Mouse (Mus musculus): ENCODE measurements around the gene Amfr. TPM values are rescaled to one million over a fixed set of nuclear protein-coding genes. Genes with fewer than 3 reads are reported as not detected.
A peak's percentile ranks its signal among the peaks of the same experiment; 100 is the strongest.

Amfr gene
- polyA plus RNA-seq, 1 experiment from 2014 or later, result 49.4 TPM

GRCm38 (mm10) chr8:94013026-94013612, 477 bp upstream of the Amfr start:
- Histone ChIP-seq H3K4me1 (replicated peaks) (peaks cover 34% of the 10 kb centered on the region), H3K36me3 (no peaks in the 10 kb centered on the region), H3K27me3 (no peaks in the 10 kb centered on the region), H3K9me3 (replicated peaks) (no peaks in the 10 kb centered on the region), H3K9ac (peak overlapping the region; percentile 97), H3K4me3 (peak overlapping the region; percentile 79), H3K4me2 (peak overlapping the region; percentile 89), H3K27ac (peak overlapping the region; percentile 94)
- no peak for ATAC-seq (replicated peaks; ENCODE audit: insufficient number of reproducible peaks, insufficient read depth, low FRiP score, low read depth)
- WGBS, result 19% methylated on average over 7 of the region's 7 CpGs

GRCm38 (mm10) chr8:94011076-94012012, 1.3 kb downstream of the Amfr start:
- H3K4me2 ChIP-seq, result peak overlapping the region; percentile 89
- peak overlapping the region; percentile 94 for H3K27ac ChIP-seq
- no peak for ATAC-seq (replicated peaks; ENCODE audit: insufficient number of reproducible peaks, insufficient read depth, low FRiP score, low read depth)
- H3K4me1 ChIP-seq (replicated peaks), result peaks cover 34% of the 10 kb centered on the region
- H3K9me3 ChIP-seq (replicated peaks), result no peaks in the 10 kb centered on the region
- H3K36me3 ChIP-seq, result no peaks in the 10 kb centered on the region
- no peaks in the 10 kb centered on the region for H3K27me3 ChIP-seq
- H3K9ac ChIP-seq, result peak overlapping the region; percentile 97
- 4% methylated on average over 48 of the region's 48 CpGs for WGBS
- peak overlapping the region; percentile 79 for H3K4me3 ChIP-seq

- H3K36me3 ChIP-seq, result no peaks in the 10 kb centered on the region
- peak overlapping the region; percentile 89; the same call in 1 of the 2 replicates for H3K4me2 ChIP-seq
- H3K9me3 ChIP-seq (replicated peaks), result no peaks in the 10 kb centered on the region
- no peak overlapping the region for H3K9ac ChIP-seq
- 67% methylated on average over 2 of the region's 2 CpGs for WGBS
- H3K27me3 ChIP-seq, result no peaks in the 10 kb centered on the region
- H3K4me1 ChIP-seq (replicated peaks), result peaks cover 34% of the 10 kb centered on the region
- no peak for ATAC-seq (replicated peaks; ENCODE audit: insufficient number of reproducible peaks, insufficient read depth, low FRiP score, low read depth)
- no peak overlapping the region for H3K4me3 ChIP-seq
- no peak overlapping the region for H3K27ac ChIP-seq
Measured at GRCm38 (mm10) chr8:94010101-94010705, 2.4 kb downstream of the Amfr start.

GRCm38 (mm10) chr8:94009243-94009845, 3.3 kb downstream of the Amfr start:
- no peak for ATAC-seq (replicated peaks; ENCODE audit: insufficient number of reproducible peaks, insufficient read depth, low FRiP score, low read depth)
- no peak overlapping the region for H3K4me3 ChIP-seq
- no peak overlapping the region for H3K9ac ChIP-seq
- H3K4me2 ChIP-seq, result peak overlapping the region; percentile 3; the same call in 1 of the 2 replicates
- H3K27me3 ChIP-seq, result no peaks in the 10 kb centered on the region
- H3K4me1 ChIP-seq (replicated peaks), result peaks cover 34% of the 10 kb centered on the region
- no peak overlapping the region; the same call in 1 of the 2 replicates for H3K27ac ChIP-seq
- no peaks in the 10 kb centered on the region for H3K9me3 ChIP-seq (replicated peaks)
- WGBS, result 48% methylated on average over 15 of the region's 15 CpGs
- peaks cover 7% of the 10 kb centered on the region; the same call in 1 of the 2 replicates for H3K36me3 ChIP-seq

GRCm38 (mm10) chr8:94004139-94004538, 8.5 kb downstream of the Amfr start:
- Histone ChIP-seq H3K27ac (no peak overlapping the region), H3K9ac (no peak overlapping the region), H3K27me3 (no peaks in the 10 kb centered on the region), H3K4me2 (no peak overlapping the region), H3K4me3 (no peak overlapping the region), H3K36me3 (peaks cover 44% of the 10 kb centered on the region), H3K4me1 (replicated peaks) (peaks cover 7% of the 10 kb centered on the region), H3K9me3 (replicated peaks) (no peaks in the 10 kb centered on the region)
- no peak for ATAC-seq (replicated peaks; ENCODE audit: insufficient number of reproducible peaks, insufficient read depth, low FRiP score, low read depth)
- 86% methylated on average over 9 of the region's 9 CpGs for WGBS

GRCm38 (mm10) chr8:93998961-93999360, 13.7 kb downstream of the Amfr start:
- Histone ChIP-seq H3K9ac (no peak overlapping the region), H3K4me2 (no peak overlapping the region), H3K27me3 (no peaks in the 10 kb centered on the region), H3K4me1 (replicated peaks) (no peaks in the 10 kb centered on the region), H3K9me3 (replicated peaks) (no peaks in the 10 kb centered on the region), H3K27ac (no peak overlapping the region), H3K4me3 (no peak overlapping the region), H3K36me3 (peaks cover 58% of the 10 kb centered on the region)
- no peak for ATAC-seq (replicated peaks; ENCODE audit: insufficient number of reproducible peaks, insufficient read depth, low FRiP score, low read depth)
- 86% methylated on average over 2 of the region's 2 CpGs for WGBS

- H3K27ac ChIP-seq, result no peak overlapping the region
- WGBS, result 97% methylated on average over 4 of the region's 4 CpGs
- no peaks in the 10 kb centered on the region for H3K27me3 ChIP-seq
- ATAC-seq (replicated peaks; ENCODE audit: insufficient number of reproducible peaks, insufficient read depth, low FRiP score, low read depth), result no peak
- H3K4me1 ChIP-seq (replicated peaks), result no peaks in the 10 kb centered on the region
- 0 out of 2 replicates have a peak, but pooled peaks cover 6% of the 10 kb centered on the region for H3K9me3 ChIP-seq (replicated peaks)
- H3K9ac ChIP-seq, result no peak overlapping the region
- no peak overlapping the region for H3K4me2 ChIP-seq
- H3K4me3 ChIP-seq, result no peak overlapping the region
- H3K36me3 ChIP-seq, result peaks cover 57% of the 10 kb centered on the region
Measured at GRCm38 (mm10) chr8:93989739-93990138, 22.9 kb downstream of the Amfr start.

GRCm38 (mm10) chr8:93984731-93985130, 27.9 kb downstream of the Amfr start:
- ATAC-seq (replicated peaks; ENCODE audit: insufficient number of reproducible peaks, insufficient read depth, low FRiP score, low read depth), result no peak
- H3K36me3 ChIP-seq, result peaks cover 85% of the 10 kb centered on the region
- no peak overlapping the region for H3K9ac ChIP-seq
- no peaks in the 10 kb centered on the region for H3K27me3 ChIP-seq
- H3K9me3 ChIP-seq (replicated peaks), result no peaks in the 10 kb centered on the region
- H3K4me3 ChIP-seq, result no peak overlapping the region
- H3K4me1 ChIP-seq (replicated peaks), result no peaks in the 10 kb centered on the region; the same call in 1 of the 2 replicates
- 88% methylated on average over 3 of the region's 3 CpGs for WGBS
- H3K27ac ChIP-seq, result no peak overlapping the region
- H3K4me2 ChIP-seq, result no peak overlapping the region

GRCm38 (mm10) chr8:93983827-93984226, 28.8 kb downstream of the Amfr start:
- no peak overlapping the region for H3K27ac ChIP-seq
- no peak overlapping the region for H3K9ac ChIP-seq
- no peaks in the 10 kb centered on the region; the same call in 1 of the 2 replicates for H3K4me1 ChIP-seq (replicated peaks)
- H3K4me2 ChIP-seq, result no peak overlapping the region
- no peaks in the 10 kb centered on the region for H3K9me3 ChIP-seq (replicated peaks)
- ATAC-seq (replicated peaks; ENCODE audit: insufficient number of reproducible peaks, insufficient read depth, low FRiP score, low read depth), result no peak
- no peaks in the 10 kb centered on the region for H3K27me3 ChIP-seq
- no peak overlapping the region for H3K4me3 ChIP-seq
- peaks cover 82% of the 10 kb centered on the region for H3K36me3 ChIP-seq
- 64% methylated on average over 3 of the region's 3 CpGs for WGBS

GRCm38 (mm10) chr8:93981679-93982215, 30.9 kb downstream of the Amfr start:
- H3K9ac ChIP-seq, result no peak overlapping the region
- WGBS, result 88% methylated on average over 5 of the region's 5 CpGs
- ATAC-seq (replicated peaks; ENCODE audit: insufficient number of reproducible peaks, insufficient read depth, low FRiP score, low read depth), result no peak
- H3K4me2 ChIP-seq, result no peak overlapping the region
- H3K36me3 ChIP-seq, result peaks cover 85% of the 10 kb centered on the region
- H3K27me3 ChIP-seq, result no peaks in the 10 kb centered on the region
- H3K9me3 ChIP-seq (replicated peaks), result no peaks in the 10 kb centered on the region
- no peaks in the 10 kb centered on the region; the same call in 1 of the 2 replicates for H3K4me1 ChIP-seq (replicated peaks)
- no peak overlapping the region for H3K27ac ChIP-seq
- no peak overlapping the region for H3K4me3 ChIP-seq

GRCm38 (mm10) chr8:93980141-93980540, 32.5 kb downstream of the Amfr start:
- WGBS, result 79% methylated on average over 4 of the region's 4 CpGs
- no peak overlapping the region for H3K27ac ChIP-seq
- H3K36me3 ChIP-seq, result peaks cover 87% of the 10 kb centered on the region
- no peak overlapping the region for H3K4me3 ChIP-seq
- H3K9me3 ChIP-seq (replicated peaks), result no peaks in the 10 kb centered on the region
- H3K4me1 ChIP-seq (replicated peaks), result no peaks in the 10 kb centered on the region; the same call in 1 of the 2 replicates
- ATAC-seq (replicated peaks; ENCODE audit: insufficient number of reproducible peaks, insufficient read depth, low FRiP score, low read depth), result no peak
- H3K4me2 ChIP-seq, result no peak overlapping the region
- H3K27me3 ChIP-seq, result no peaks in the 10 kb centered on the region
- H3K9ac ChIP-seq, result no peak overlapping the region
